Mouse (Mus musculus) adrenal gland, postnatal 14 days (tissue): ENCODE measurements at regions not wholly inside any gene's neighbourhood (a gene's known extent, or its start where the extent isn't known, plus 50 kb on each side); places are given as distances from the start of the nearest gene placed in this dataset.

ENCODE experiments used
- DNase-seq: peaks from one replicate; pipeline ENCODE4 v3.0.0; 2021; ENCODE audit warnings: mixed read lengths
- microRNA-seq, 2 experiments: library from miRNA; unstranded; fragments of <30 nt; microRNA quantifications; one replicate each; pipeline ENCODE4 v1.2.0; 2021

DNA sequence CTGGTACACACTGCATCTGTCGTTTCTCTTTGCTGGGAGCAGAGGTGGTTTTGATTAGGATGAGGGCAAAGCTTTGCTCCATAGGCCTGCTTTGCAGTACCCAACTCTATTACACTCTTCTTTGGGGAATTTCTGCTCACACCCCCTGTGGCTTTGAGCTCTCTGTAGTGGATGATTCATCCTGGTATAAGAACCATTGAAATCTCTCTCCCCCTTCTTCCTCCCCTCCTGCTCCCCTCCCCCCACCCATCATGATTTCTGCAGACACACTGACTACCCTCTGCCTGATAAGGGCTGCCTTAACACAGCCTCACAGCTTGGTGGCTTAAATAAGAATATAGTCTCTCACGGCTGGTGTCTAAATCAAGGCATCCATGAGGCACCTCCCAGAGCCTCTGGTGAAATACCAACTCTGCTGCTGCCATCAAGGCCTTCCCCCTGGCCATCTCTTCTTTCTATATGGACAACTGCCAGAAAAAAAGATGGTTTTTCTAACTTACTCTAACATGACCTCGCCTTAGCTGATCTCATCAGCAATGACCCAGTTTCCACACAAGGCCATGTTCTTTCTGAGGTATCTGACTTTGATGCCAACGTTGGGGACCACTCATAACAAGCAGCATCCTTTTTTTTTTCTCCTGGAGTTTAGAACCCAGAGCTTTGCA lies 81.5 kb upstream of the Camk1g start:
- peak; percentile 26 for DNase-seq

DNA sequence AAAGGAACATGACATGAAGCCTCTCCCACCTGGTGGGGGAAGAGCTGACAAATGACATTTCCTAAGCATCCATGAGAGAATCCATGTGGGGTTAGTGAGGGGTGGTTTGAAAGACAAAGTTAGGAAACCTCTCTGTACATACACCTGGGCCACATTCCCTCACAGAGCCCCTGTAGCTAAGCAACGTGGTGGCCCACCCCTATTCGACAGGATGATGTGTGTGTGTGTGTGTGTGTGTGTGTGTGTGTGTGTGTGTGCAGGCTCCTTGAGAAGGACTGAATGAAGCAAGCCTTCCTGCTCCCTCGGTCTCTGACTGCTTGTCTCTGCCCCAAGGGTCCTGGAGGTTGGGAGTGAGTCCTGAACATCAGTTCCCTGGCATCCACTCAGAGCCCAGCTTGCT lies 80.7 kb upstream of the Camk1g start:
- no peak for DNase-seq

DNA sequence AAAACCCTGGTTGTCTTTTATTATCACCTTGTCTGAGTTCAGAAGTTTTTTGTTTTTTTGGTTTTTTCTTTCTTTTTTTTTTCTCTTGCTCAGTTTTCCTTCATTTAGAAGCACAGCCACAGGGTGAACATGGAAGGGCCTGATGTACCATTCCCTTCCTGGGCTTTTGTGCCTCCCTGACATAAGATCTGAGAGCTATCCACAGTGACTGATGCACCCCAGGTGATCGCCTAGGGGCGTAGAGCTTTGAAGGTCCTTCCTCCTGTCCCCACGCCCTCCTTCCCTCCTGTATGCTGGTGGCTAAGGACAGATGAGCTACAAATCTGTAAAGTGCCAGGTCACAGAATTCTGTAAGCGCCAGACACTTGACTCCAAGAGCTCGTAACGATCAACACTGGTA lies 80.1 kb upstream of the Camk1g start:
- DNase-seq = no peak

DNA sequence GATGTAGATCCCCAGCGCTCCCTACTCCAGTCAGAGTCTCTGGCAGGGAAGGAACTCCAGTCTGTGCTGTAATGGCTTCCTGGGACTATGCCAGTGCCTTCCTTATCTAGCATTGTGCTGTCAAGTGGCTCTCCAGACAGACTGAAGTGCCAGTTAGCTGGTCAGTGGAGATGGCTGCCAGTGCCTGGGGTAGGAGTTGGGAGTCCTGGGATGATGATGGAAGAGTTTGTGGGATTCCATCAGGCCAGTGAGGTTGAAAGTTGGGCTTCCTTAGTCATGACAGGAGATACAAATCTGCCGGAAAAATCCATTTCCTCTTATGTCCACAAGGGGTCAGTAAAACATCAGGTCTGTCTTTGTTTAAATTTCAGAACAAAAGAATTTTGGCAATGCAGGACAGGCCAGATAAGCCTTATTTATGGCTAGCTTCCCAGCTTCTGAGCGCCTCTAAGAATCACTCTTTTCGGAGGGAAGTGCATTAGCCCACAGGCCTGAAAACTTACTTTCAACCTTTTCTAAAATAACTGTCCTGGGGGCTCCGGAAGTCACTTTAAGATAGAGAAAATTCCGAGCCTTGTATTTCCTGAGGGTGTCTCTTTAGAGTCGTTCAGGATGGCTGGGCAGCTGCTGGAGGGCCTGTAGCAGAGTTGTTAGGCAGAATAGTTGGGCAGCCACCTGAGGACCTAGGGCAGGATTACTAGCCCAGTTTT lies 79.5 kb upstream of the Camk1g start:
- peak; percentile 57 for DNase-seq

DNA sequence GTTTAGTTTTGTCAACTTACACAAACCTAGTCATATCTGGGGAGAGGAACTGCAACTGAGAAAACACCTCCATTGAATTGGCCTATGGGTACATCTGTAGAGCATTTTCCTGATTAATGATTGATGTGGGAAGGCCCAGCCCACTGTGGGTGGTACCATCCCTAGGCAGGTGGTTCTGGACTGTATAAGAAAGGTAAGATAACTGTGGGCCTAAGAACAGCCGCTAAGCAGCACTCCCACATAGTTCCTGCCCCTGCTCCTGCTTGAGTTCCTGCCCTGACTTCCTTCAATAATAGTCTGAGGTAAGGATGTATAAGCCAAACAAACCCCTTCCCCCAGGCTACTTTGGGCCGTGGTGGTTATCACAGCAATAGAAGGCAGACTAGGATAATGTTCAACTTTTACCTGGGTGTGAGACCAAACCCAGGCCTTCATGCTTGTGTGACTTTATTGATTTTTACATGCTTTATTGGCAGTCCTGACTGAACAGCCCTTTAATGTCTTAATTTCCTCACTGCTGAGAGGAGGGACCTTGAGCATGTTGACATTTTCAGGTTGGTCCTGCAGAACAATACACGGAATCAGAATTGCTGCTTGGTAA lies 78.8 kb upstream of the Camk1g start:
- DNase-seq = no peak

DNA sequence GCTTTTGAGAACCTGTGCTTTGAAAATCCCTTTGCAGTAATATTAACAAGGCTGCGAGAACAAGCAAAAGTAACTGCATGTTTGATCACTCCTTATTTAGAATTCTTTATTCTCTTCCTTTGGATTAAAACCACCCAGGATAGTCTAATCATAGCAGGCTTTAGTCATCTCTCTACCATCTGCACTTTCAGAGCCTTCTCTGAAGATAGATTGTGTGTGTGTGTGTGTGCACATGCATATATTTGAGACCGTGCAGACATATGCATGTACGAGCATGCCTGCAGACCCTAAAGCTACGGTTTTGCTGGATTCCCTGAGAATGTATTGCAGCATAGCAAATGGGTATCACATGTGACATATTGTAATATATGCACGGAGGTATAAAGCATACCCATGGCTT lies 77.5 kb upstream of the Camk1g start:
- no peak for DNase-seq

DNA sequence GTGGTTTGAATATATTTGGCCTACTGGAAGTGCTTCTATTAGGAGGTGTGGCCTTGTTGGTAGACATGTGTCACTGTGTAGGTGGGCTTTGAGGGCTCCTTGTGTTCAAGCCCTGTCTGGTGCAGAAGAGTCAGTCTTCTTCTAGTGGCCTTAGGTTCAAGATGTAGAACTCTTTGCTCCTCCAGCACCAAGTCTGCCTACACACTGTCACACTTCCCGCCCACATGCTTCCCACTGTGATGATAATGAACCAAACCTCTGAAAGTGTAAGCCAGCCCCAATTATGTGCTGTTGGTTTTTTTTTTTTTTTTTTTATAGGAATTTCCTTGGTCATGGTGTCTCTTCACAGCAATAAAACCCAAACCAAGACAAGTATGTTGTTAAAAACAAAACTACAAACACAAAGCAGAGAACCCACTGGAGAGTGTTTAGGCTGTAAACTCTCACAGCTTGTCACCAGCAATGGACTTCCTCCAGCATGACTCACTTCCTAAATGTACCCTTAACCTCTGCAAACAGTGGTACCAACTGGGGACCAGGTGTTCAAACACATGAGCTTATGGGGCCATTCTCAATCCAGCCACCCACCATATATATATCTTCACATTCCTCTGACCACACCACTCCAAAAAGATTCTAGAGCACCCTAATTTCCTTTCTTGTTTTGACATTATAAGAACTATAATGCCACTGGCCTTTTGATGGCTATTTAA lies 74.0 kb upstream of the Camk1g start:
- no peak for DNase-seq

DNA sequence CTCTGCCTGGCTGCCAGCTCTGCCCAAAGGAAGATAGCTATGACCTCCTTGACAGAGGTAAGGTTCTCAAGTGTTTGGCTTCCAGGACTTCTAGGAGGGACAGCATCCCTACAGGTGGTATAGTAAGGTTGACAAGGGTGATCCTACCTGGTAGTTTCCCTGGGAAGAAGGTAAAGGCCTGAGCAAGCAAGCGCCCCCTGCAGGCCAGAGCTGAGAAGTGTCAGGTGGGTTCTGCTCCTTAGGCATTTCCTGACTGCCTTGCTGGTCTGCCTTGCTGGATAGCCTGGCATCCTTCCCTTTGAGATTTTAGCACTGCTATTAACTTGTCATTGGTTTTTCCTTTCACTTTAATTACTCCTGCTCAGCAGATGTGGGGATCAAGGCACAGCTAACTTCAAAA lies 70.4 kb upstream of the Camk1g start:
- DNase-seq = peak; percentile 18

DNA sequence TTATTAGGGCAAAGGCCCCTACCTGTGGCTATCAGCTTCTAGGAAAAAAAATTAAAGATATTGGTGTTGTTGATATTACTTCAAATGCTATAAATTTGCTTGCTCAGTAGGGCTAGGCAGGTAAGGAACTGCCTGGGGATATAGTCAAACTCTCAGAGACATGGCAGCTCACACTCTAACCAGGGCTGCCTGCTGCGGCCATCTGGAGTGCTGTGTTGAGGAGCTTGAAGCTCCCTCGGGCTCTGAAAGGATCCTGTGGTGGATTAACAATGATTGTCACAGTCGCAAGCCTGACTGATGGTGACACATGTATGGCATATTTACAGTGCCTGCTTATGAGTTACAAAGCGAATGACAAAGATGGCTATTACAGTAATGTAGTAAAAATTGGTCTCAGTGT lies 64.2 kb upstream of the Camk1g start:
- DNase-seq = no peak

DNA sequence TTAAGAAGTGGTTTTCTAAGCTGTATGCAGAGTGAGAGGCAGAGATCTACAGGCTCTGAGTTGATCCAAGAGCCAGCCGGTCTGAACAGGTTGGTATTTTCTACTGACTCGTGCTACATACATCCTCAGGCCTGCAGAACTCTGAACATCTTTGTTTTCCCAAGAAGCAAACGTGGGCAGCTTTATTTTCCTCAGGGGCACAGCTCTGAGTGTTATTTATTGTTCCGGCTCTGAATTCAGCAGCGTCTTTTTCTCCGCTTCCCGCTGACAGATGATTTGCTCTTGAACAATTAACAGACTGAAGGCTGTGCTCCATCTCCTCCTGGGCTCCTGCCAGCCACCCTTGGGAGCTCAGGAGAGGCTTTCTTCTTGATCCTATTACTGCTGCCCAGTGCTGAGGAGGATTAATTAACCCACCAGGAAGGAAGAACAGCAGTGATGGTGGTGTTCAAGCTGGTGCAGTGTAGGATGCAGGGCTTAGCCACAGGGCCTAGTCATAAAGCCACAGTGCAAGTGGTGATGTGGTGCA lies 63.5 kb upstream of the Camk1g start:
- DNase-seq = no peak

DNA sequence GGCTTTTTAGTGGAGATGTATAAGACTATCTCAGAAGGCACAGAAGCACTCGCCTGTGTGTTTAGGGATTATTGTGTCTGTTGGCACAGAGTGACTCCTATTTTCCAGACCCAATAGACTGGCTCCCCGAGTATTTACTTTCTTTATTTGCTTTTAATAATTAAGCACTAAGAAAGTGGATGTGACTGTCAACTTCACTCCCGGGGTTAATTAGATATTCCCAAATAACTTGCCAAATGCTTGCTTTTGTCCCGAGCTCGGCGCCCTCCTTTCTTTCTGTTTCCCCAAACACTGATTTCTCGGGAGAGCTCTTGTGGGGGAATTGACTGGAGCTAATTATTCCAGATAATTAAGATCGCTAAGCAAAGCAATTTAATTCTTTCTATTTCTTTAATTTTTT lies 60.1 kb upstream of the Camk1g start:
- no peak for DNase-seq

DNA sequence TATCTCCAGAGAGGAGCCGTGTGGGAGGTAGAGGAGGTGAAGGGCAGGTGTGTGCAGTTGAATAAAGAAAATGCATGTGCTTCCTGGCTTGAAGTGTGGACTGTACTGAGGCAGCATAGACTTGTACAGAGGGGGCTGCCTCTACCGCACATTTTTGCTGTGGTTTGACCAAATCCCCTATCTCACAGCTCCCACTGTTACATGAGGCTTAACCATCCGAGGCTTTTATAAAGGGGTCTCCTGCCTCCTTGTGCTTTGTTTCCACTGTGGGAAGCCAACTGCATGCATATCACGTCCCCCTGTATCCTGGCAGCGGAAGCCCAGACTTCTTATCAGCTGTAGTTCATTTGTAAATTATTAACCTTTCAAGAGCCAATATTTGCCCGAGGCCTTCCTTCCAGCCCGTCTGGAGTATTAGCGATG lies 53.6 kb upstream of the Camk1g start:
- no peak for DNase-seq

DNA sequence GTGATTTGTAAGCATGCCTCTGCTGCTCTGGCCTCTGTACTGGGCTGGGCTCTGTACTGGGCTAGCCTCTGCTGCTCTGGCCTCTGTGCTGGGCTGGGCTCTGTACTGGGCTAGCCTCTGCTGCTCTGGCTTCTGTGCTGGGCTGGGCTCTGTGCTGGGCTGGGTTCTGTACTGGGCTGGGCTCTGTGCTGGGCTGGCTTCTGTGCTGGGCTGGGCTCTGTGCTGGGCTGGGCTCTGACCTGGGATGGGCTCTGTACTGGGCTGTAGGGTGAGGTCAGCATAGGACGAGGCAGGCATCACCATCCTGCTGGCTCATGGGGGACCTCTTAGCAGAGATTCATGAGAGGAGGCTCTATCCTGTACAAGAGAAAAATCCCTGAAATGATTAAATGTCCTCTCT lies 52.8 kb upstream of the Camk1g start:
- DNase-seq = no peak

DNA sequence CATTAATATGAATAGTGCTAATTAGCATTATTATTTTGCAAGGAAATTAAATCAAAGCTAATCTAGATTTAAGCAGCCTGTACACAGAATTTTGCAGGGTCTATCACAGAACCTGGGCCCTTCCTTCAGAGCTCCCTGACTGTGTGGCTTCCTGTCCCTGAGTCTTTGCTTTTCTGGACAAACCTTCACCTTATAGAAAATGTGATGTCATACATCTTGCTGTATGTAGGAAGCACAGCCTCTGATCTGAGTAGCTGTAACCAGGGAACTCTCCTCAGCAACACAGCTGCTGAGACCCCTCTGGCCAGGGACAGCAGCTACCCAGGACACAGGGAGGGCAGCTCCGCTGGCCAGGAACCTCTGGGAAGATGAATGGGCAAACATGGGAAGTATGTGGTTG lies 51.7 kb upstream of the Camk1g start:
- DNase-seq = no peak

DNA sequence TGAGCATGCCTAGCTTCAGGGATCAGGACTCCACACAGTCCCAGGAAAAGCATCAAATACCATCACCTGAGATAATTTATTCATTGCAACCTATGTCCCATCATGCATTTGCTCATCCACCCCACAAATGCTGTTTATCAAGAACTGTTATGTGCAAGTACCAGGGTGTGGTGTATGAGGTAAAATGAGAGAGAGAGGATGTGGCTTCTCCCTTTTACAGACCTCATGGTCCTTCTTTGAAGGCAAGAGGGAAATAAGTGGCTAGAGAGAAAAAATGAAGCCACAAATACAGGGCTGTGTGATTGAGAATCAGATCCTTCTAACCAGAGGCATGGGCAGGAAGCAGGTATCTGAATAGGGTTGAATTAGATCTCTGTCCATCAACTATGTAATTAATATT lies 51.3 kb upstream of the Camk1g start:
- no peak for DNase-seq

Small RNAs in the stretch of these regions (microRNA-seq; reads per million reads assigned to microRNA genes)
- 10.7 to 48.7 reads per million in 2 experiments for gene Mir205
